Mouse (Mus musculus): ENCODE measurements at regions not wholly inside any gene's neighbourhood (a gene's known extent, or its start where the extent isn't known, plus 50 kb on each side); places are given as distances from the start of the nearest gene placed in this dataset.

DNA sequence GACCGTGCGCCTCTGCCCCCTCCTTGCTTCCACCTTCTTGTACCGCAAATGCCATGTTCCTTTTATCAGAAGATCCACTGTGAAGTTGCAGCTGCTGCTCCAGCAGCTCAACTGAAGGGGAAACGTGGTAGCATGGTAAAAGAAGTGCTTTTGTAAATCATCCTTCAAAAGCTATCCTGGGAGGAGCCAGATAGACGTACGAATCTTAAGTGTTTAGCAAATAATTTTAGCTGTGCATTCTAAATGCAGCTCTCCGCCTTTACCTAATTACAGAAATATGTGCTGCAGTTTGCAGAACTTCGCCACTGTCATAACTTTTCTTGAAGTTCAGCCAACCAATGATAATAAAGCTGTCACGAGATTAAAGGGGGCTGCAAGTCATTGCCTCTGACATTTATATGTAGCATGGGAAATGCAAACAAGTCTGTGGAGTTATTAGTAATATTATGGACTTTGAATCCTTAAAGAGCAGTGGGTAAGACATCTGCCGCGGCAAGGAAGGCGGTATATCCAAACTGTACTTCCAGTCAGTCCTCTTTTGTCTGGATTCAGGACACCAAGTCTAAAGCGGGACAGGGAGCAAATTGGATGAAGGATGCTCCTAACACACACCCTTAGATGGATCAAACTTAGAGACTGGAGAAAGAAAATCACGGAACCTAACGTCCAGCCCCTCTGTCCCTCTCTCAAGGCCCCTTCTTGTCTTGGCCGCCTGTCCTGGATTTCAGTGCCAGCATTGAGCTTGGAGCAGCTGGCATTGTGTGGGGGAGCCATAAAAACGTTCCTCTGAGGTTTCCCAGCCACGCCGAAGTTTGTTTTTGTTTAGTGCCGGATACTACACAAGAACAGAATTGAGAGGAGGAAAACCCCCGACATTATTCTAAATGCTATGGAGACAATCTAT lies 320.7 kb downstream of the Epha7 start:
- Histone ChIP-seq H3K27ac (ENCODE audit: insufficient read depth, low read depth) (no peak overlapping the region), H3K27me3 (replicated peaks) (no peaks in the 10 kb centered on the region), H3K4me1 (ENCODE audit: control insufficient read depth in 1 of 2, insufficient read depth in 2 of 2) (no peaks in the 10 kb centered on the region), H3K9ac (ENCODE audit: insufficient read depth, low read depth) (no peak overlapping the region), H3K79me2 (replicated peaks; ENCODE audit: control insufficient read depth, extremely low read depth, insufficient read depth, poor library complexity, severe bottlenecking) (no peaks in the 10 kb centered on the region), H3K36me3 (replicated peaks in 1 of 2; ENCODE audit: control insufficient read depth in 1 of 2, insufficient read depth in 1 of 2, low read length in 1 of 2) (no peaks in the 10 kb centered on the region), H3K9me3 (replicated peaks; ENCODE audit: low read length) (peaks cover 34% of the 10 kb centered on the region), H3K4me3 (replicated peaks in 1 of 3; ENCODE audit: low read depth in 2 of 3, low read length in 2 of 3, poor library complexity in 1 of 3) (no peak overlapping the region), H3K4me2 (ENCODE audit: insufficient read depth, low read depth, poor library complexity, severe bottlenecking) (no peak overlapping the region)
- dilution Hi-C loops (cut with MboI; ENCODE audit: extremely low pct_ligation_motif_present, extremely low pct_unique_long_range_greater_than_20kb, low sequenced_read_pairs) (no loop called here), in situ Hi-C loops (cut with MboI; ENCODE audit: low pct_ligation_motif_present, low pct_unique_long_range_greater_than_20kb, low sequenced_read_pairs) (no loop called here)
- TF ChIP-seq JUND (conservative IDR thresholded peaks at IDR 0.05; ENCODE audit: low read depth, low read length), result no peak
- DNase-seq (ENCODE audit: extremely low read depth), result no peak

DNA sequence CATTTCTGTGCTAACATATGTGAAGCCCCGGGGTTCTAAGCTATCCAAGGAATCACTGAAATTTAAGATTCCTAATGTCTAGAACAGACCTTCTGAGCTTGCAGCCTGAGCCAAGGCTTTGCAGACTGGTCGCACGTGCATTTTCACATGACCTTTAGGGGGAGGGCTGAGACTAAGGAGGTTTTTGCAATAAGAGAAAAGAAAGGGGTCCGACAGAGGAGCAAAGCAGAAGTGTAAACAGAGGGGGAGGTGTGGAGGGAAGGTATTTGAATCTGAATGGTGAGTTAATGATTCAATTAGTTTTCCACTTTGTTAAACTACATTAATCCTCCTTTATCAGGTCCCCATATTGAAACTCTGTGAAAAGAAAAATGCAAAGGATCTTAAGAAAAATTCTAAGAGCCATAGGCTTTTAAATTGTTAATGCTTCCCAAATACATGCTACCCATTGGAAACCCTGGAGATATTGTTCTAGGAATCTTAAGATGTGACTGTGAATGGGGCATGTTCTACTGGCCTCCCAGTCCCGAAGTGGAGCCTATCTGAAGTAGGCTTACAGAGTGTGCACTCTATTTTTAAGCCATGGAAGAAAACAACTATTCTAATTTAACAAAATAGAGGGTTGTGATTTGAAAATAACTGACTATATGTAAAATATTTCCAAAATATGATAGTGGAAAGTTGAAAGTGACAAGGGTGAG lies 322.9 kb downstream of the Epha7 start:
- in situ Hi-C loops (cut with MboI; ENCODE audit: low pct_ligation_motif_present, low pct_unique_long_range_greater_than_20kb, low sequenced_read_pairs), result no loop called here
- peaks cover 35% of the 10 kb centered on the region for H3K9me3 ChIP-seq (replicated peaks; ENCODE audit: low read length)

DNA sequence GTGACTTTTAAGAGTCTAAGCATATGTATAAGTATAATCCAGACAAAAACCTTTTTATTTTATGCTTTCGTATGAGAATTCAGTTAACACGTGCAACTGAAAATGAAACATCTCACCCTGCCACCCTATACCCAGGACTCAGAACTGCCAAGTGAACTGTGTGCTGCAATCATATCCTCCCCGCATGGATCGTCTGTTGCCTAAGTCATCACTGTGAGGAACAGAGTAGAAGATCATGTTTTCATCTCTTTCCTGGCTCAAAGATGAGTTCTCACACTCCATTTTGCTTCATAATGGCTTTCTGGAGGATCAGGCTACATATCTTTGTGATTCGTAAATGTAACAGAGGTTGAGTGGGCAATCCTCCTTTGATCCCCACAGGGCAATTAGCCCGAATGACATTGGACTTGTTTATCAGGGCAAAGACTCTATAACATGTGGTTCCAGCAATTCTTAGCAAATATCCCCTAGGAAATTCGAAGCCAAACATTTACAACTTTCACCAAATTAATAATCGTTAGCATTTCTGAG lies 325.9 kb downstream of the Epha7 start:
- no peak overlapping the region for H3K4me3 ChIP-seq (replicated peaks in 1 of 3; ENCODE audit: low read depth in 2 of 3, low read length in 2 of 3, poor library complexity in 1 of 3)
- in situ Hi-C loops (cut with MboI; ENCODE audit: low pct_ligation_motif_present, low pct_unique_long_range_greater_than_20kb, low sequenced_read_pairs) (no loop called here), dilution Hi-C loops (cut with MboI; ENCODE audit: extremely low pct_ligation_motif_present, extremely low pct_unique_long_range_greater_than_20kb, low sequenced_read_pairs) (no loop called here)
- no peaks in the 10 kb centered on the region for H3K4me1 ChIP-seq (ENCODE audit: control insufficient read depth in 1 of 2, insufficient read depth in 2 of 2)
- no peak for DNase-seq (ENCODE audit: extremely low read depth)
- TF ChIP-seq RCOR1 (conservative IDR thresholded peaks at IDR 0.05; ENCODE audit: low read depth, low read length) (no peak), BHLHE40 (IDR thresholded peaks at IDR 0.05; ENCODE audit: low read depth, low read length) (no peak), ZC3H11A (IDR thresholded peaks at IDR 0.05; ENCODE audit: low read depth, low read length) (no peak), CHD1 (IDR thresholded peaks at IDR 0.05; ENCODE audit: low read depth, low read length) (no peak), EP300 (IDR thresholded peaks at IDR 0.05; ENCODE audit: low read length) (no peak), JUND (conservative IDR thresholded peaks at IDR 0.05; ENCODE audit: low read depth, low read length) (no peak), TBP (conservative IDR thresholded peaks at IDR 0.05; ENCODE audit: low read depth, low read length) (no peak), ZNF384 (IDR thresholded peaks at IDR 0.05; ENCODE audit: low read depth, low read length) (no peak), KAT2A (IDR thresholded peaks at IDR 0.05; ENCODE audit: insufficient replicate concordance, low read length) (no peak), TCF12 (IDR thresholded peaks at IDR 0.05; ENCODE audit: low read depth, low read length) (no peak)
- no peak overlapping the region for H3K9ac ChIP-seq (ENCODE audit: insufficient read depth, low read depth)
- H3K27ac ChIP-seq (ENCODE audit: insufficient read depth, low read depth), result no peak overlapping the region
- H3K36me3 ChIP-seq (replicated peaks in 1 of 2; ENCODE audit: control insufficient read depth in 1 of 2, insufficient read depth in 1 of 2, low read length in 1 of 2), result no peaks in the 10 kb centered on the region
- H3K4me2 ChIP-seq (ENCODE audit: insufficient read depth, low read depth, poor library complexity, severe bottlenecking), result no peak overlapping the region
- no peaks in the 10 kb centered on the region for H3K27me3 ChIP-seq (replicated peaks)
- no peaks in the 10 kb centered on the region for H3K79me2 ChIP-seq (replicated peaks; ENCODE audit: control insufficient read depth, extremely low read depth, insufficient read depth, poor library complexity, severe bottlenecking)
- H3K9me3 ChIP-seq (replicated peaks; ENCODE audit: low read length), result peaks cover 33% of the 10 kb centered on the region

More for the DNA sequence above, 322.9 kb downstream of the Epha7 start:
- Histone ChIP-seq H3K27me3 (replicated peaks) (no peaks in the 10 kb centered on the region), H3K4me2 (ENCODE audit: insufficient read depth, low read depth, poor library complexity, severe bottlenecking) (no peak overlapping the region), H3K4me3 (replicated peaks in 1 of 3; ENCODE audit: low read depth in 2 of 3, low read length in 2 of 3, poor library complexity in 1 of 3) (no peak overlapping the region), H3K27ac (ENCODE audit: insufficient read depth, low read depth) (no peak overlapping the region), H3K9ac (ENCODE audit: insufficient read depth, low read depth) (no peak overlapping the region), H3K36me3 (replicated peaks in 1 of 2; ENCODE audit: control insufficient read depth in 1 of 2, insufficient read depth in 1 of 2, low read length in 1 of 2) (no peaks in the 10 kb centered on the region), H3K79me2 (replicated peaks; ENCODE audit: control insufficient read depth, extremely low read depth, insufficient read depth, poor library complexity, severe bottlenecking) (no peaks in the 10 kb centered on the region), H3K4me1 (ENCODE audit: control insufficient read depth in 1 of 2, insufficient read depth in 2 of 2) (no peaks in the 10 kb centered on the region)
- dilution Hi-C loops (cut with MboI; ENCODE audit: extremely low pct_ligation_motif_present, extremely low pct_unique_long_range_greater_than_20kb, low sequenced_read_pairs), result no loop called here
- DNase-seq (ENCODE audit: extremely low read depth), result no peak
- TF ChIP-seq NELFE (IDR thresholded peaks at IDR 0.05; ENCODE audit: low read depth, low read length), result no peak
- TF ChIP-seq JUN (IDR thresholded peaks at IDR 0.05; ENCODE audit: insufficient read depth, low read depth, low read length), result no peak
- TF ChIP-seq RCOR1 (conservative IDR thresholded peaks at IDR 0.05; ENCODE audit: low read depth, low read length), result no peak
- no peak for TF ChIP-seq ZC3H11A (IDR thresholded peaks at IDR 0.05; ENCODE audit: low read depth, low read length)
- no peak for TF ChIP-seq TBP (conservative IDR thresholded peaks at IDR 0.05; ENCODE audit: low read depth, low read length)
- TF ChIP-seq MEF2A (IDR thresholded peaks at IDR 0.05; ENCODE audit: borderline replicate concordance, low read depth, low read length), result no peak
- TF ChIP-seq SIN3A (IDR thresholded peaks at IDR 0.05; ENCODE audit: low read length), result no peak
- no peak for TF ChIP-seq TCF12 (IDR thresholded peaks at IDR 0.05; ENCODE audit: low read depth, low read length)
- TF ChIP-seq PAX5 (IDR thresholded peaks at IDR 0.05; ENCODE audit: low read length), result no peak
- TF ChIP-seq ELF1 (IDR thresholded peaks at IDR 0.05; ENCODE audit: low read depth, low read length), result no peak
- no peak for TF ChIP-seq CTCF (conservative IDR thresholded peaks at IDR 0.05 in 1 of 2, IDR thresholded peaks at IDR 0.05 in 1 of 2; ENCODE audit: low read depth in 2 of 2, low read length in 2 of 2)
- TF ChIP-seq E2F4 (IDR thresholded peaks at IDR 0.05; ENCODE audit: insufficient replicate concordance, low read depth, low read length), result no peak
- TF ChIP-seq KAT2A (IDR thresholded peaks at IDR 0.05; ENCODE audit: insufficient replicate concordance, low read length), result no peak
- TF ChIP-seq EP300 (IDR thresholded peaks at IDR 0.05; ENCODE audit: low read length), result no peak
- no peak for TF ChIP-seq UBTF (IDR thresholded peaks at IDR 0.05; ENCODE audit: low read depth, low read length)
- TF ChIP-seq ZNF384 (IDR thresholded peaks at IDR 0.05; ENCODE audit: low read depth, low read length), result no peak

Data from CH12.LX (cell line).